Mouse (Mus musculus) gastrocnemius, postnatal 25 days (tissue): ENCODE data around the gene Btbd35f30. TPM values are rescaled to one million over a fixed set of nuclear protein-coding genes. Genes with fewer than 3 reads are reported as not detected.
"Not testable (repeated sequence)": the region's sequence is repeated elsewhere in the genome, so short reads cannot be mapped to it uniquely, and the experiment has no call there.

Experiments
- DNase-seq: peaks from one replicate; pipeline ENCODE4 v3.0.0; 2022
- long read RNA-seq, 2 experiments: library from polyadenylated mRNA; stranded (forward); transcript quantifications; one replicate each; pipeline ENCODE4 v2.0.0; 2021
- total RNA-seq, 2 experiments: library from RNA; stranded (reverse); gene quantifications; 1 replicate in 1 of 2; 2 replicates in 1 of 2; pipeline ENCODE4 v1.2.3; 2021

Btbd35f30 gene
- total RNA-seq, result not detected
- long read RNA-seq, experiment 1, result 0 reads
- long read RNA-seq, experiment 2, result 0 reads

DNA sequence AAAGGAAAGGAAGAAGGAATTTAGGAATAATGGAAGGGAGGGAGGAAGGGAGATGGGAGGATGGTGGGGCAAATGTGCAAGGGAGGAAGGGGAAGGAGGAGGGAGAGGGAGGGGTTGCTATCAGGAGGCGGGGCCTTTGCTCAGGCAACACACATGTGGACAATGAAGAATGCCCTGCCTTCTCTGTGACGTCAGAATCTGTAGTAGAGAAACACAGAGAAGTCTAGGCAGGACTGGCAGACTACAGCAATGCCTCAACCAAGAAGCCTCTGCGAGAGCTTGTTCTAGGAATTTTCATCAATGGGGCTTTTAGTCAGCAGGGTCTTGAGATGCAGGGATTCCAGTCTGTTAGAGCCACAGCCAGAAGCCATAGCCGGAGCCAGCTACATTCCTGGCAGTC, at the start of gene Btbd35f30:
Btbd35f30 (plus strand) TSS at position 301 of the 400 bp plus-strand sequence.
- not testable (repeated sequence) for DNase-seq

DNA sequence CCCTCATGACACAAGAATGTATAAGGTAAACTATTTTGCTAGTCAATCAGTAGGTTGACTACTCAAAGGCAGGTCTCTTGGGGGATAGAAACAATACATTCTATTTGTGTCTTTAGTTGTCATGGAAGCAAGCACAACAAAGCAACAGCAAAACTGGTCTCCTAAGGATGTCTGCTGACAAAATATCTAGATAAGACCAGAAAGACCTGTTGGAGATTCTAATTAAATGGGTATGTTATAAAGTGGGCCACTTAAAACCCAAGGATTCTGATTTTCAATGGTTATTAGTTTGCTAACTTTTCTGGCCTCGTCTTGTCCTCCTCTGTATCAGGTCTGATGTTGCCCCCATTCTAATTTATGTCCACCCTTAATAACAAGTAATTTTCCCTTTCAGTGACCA, 47.0 kb downstream of the Btbd35f30 start, which contains the start of gene Gm21789:
Gm21789 (plus strand) TSS at position 301 of the 400 bp plus-strand sequence.
- DNase-seq, result not testable (repeated sequence)

Other genes starting within 250 kb of the Btbd35f30 start
- gene Gm5926, start 243.9 kb upstream of the Btbd35f30 start, total RNA-seq, result not detected
- not detected for gene Btbd35f21, start 168.5 kb upstream of the Btbd35f30 start, total RNA-seq
- gene Gm21789, start 47.1 kb downstream of the Btbd35f30 start, total RNA-seq, result not detected
- gene Btbd35f5, start 79.3 kb downstream of the Btbd35f30 start, total RNA-seq, result not detected